Mouse (Mus musculus): Measurements from ENCODE around the gene Gstcd.

GRCm38 (mm10) chr3:133091664-133092273 lies at the start of gene Gstcd, which contains the start of gene Ints12:
- no peak for TF ChIP-seq CTCF (IDR thresholded peaks at IDR 0.05; ENCODE audit: low read depth)
- no peak for TF ChIP-seq EP300 (IDR thresholded peaks at IDR 0.05; ENCODE audit: low read depth)
